Mouse (Mus musculus): Measurements from ENCODE around the gene Ncoa3. TPM values are rescaled to one million over a fixed set of nuclear protein-coding genes. Genes with fewer than 3 reads are reported as not detected.

Ncoa3 gene
- polyA plus RNA-seq, 1 experiment from 2014 or later, result 18.2 TPM

DNA sequence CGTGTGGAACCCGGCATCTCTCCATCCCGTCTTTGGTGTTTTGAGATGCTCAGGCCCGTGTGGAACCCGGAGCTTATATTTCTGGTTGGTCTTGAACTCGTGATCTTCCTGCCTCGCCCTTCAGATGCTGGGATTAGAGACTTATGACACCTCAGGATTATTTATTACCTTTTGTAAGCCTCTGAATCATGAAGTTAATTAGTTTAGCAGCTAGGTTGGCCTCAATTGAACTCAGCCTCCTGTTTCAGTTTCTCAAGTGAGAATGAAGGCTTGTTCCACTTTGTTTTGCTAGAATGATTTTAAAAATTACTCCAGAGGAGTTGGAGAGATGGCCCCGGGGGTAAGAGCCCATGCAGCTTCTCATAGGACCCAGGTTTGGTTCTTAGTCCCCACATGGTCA, 3.3 kb downstream of the Ncoa3 start:
- ATAC-seq (ENCODE audit: low FRiP score, low TSS enrichment), result no peak
- Histone ChIP-seq H3K27ac (replicated peaks; ENCODE audit: low read depth, low read length) (no peak overlapping the region), H3K9me3 (ENCODE audit: control insufficient read depth, low read length) (no peaks in the 10 kb centered on the region), H3K36me3 (ENCODE audit: control insufficient read depth, insufficient read depth, low read length) (no peaks in the 10 kb centered on the region), H3K4me1 (ENCODE audit: control insufficient read depth, insufficient read depth, low read length) (peaks cover 30% of the 10 kb centered on the region), H3K4me2 (ENCODE audit: low read length) (no peak overlapping the region), H3K4me3 (replicated peaks; ENCODE audit: low read depth, low read length) (no peak overlapping the region), H3K27me3 (ENCODE audit: control insufficient read depth, insufficient read depth, low read length) (no peaks in the 10 kb centered on the region), H3K9ac (replicated peaks; ENCODE audit: low read length) (no peak overlapping the region)
- WGBS, result 95% methylated on average over 8 of the region's 8 CpGs
- DNase-seq, result no peak

DNA sequence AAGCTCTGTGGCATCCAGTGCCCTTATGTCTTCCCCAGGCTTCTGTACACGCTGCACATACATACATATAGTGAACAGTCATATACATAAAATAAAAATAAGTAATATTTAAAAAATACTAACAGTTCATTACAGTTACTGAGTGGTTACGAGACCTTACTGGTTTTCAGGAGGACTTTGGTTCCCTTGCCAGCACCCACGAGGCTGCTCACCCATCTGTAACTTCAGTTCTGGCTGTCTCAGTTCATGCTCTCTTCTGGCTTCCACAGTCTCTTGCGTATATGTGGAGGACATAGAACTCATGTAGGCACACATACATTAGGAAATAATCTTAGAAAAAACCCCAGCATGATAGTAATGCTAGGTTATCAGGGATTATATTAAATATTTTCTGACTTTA, 3.7 kb downstream of the Ncoa3 start:
- peaks cover 34% of the 10 kb centered on the region for H3K4me1 ChIP-seq (ENCODE audit: control insufficient read depth, insufficient read depth, low read length)
- H3K9ac ChIP-seq (replicated peaks; ENCODE audit: low read length), result no peak overlapping the region
- H3K9me3 ChIP-seq (ENCODE audit: control insufficient read depth, low read length), result no peaks in the 10 kb centered on the region
- DNase-seq (no peak), ATAC-seq (ENCODE audit: low FRiP score, low TSS enrichment) (no peak)
- H3K27ac ChIP-seq (replicated peaks; ENCODE audit: low read depth, low read length), result no peak overlapping the region
- H3K27me3 ChIP-seq (ENCODE audit: control insufficient read depth, insufficient read depth, low read length), result no peaks in the 10 kb centered on the region
- WGBS, result 81% methylated on average over 4 of the region's 4 CpGs
- no peak overlapping the region for H3K4me2 ChIP-seq (ENCODE audit: low read length)
- no peak overlapping the region for H3K4me3 ChIP-seq (replicated peaks; ENCODE audit: low read depth, low read length)
- H3K36me3 ChIP-seq (ENCODE audit: control insufficient read depth, insufficient read depth, low read length), result no peaks in the 10 kb centered on the region

DNA sequence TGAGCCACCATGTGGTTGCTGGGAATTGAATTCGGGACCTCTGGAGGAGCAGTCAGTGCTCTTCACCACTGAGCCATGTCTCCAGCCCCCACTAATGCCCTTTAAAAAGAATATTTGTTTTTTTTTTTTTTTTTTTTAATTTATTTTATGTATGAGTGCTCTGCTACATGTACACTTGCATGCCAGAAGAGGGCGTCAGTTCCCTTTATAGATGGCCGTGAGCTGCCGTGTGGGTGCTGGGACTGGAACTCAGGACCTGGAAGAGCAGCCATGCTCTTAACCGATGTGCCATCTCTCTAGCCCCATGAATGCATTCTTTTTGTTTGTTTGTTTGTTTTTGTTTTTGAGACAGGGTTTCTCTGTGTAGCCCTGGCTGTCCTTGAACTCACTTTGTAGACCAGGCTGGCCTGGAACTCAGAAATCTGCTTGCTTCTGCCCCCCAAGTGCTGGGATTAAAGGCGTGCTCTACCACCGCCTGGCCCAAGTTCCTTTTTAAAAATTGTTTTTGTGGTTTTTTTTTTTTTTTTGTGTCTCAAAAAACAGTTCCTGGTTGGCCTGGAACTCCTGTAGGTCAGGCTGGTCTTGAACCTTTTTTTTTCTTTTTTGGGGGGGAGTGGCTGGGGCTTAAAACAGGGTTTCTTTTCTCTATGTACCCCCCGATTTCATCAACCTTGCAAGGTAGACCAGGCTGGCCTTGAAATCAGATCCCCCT, 5.0 kb downstream of the Ncoa3 start:
- H3K27me3 ChIP-seq (ENCODE audit: control insufficient read depth, insufficient read depth, low read length), result no peaks in the 10 kb centered on the region
- no peak overlapping the region for H3K4me3 ChIP-seq (replicated peaks; ENCODE audit: low read depth, low read length)
- no peaks in the 10 kb centered on the region for H3K9me3 ChIP-seq (ENCODE audit: control insufficient read depth, low read length)
- ATAC-seq (ENCODE audit: low FRiP score, low TSS enrichment) (no peak), DNase-seq (no peak)
- no peak overlapping the region for H3K9ac ChIP-seq (replicated peaks; ENCODE audit: low read length)
- no peaks in the 10 kb centered on the region for H3K36me3 ChIP-seq (ENCODE audit: control insufficient read depth, insufficient read depth, low read length)
- H3K4me2 ChIP-seq (ENCODE audit: low read length), result no peak overlapping the region
- no peak overlapping the region for H3K27ac ChIP-seq (replicated peaks; ENCODE audit: low read depth, low read length)
- WGBS, result 92% methylated on average over 8 of the region's 8 CpGs
- H3K4me1 ChIP-seq (ENCODE audit: control insufficient read depth, insufficient read depth, low read length), result peaks cover 38% of the 10 kb centered on the region

DNA sequence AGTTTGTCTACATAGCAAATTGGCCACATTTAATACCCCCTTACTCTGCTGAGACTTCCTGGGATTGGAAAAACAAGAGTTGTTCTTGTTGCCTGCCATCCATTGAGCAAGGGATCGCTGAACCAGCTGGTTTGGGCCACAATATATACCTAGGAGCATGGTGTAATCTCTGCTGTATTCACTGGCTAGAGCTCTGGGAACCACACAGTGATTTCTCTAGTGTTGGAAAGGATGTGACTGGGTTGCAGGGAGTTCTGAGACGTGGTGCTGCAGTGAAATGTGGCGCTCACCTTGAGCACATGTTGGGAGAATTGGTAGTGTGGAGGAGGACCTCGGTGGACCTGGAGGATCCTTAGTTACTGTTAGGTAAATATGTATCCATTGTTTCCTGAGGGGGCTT, 6.5 kb downstream of the Ncoa3 start:
- Histone ChIP-seq H3K27ac (replicated peaks; ENCODE audit: low read depth, low read length) (no peak overlapping the region), H3K36me3 (ENCODE audit: control insufficient read depth, insufficient read depth, low read length) (no peaks in the 10 kb centered on the region), H3K27me3 (ENCODE audit: control insufficient read depth, insufficient read depth, low read length) (no peaks in the 10 kb centered on the region), H3K9me3 (ENCODE audit: control insufficient read depth, low read length) (no peaks in the 10 kb centered on the region), H3K4me2 (ENCODE audit: low read length) (no peak overlapping the region), H3K4me1 (ENCODE audit: control insufficient read depth, insufficient read depth, low read length) (peaks cover 31% of the 10 kb centered on the region), H3K4me3 (replicated peaks; ENCODE audit: low read depth, low read length) (no peak overlapping the region), H3K9ac (replicated peaks; ENCODE audit: low read length) (no peak overlapping the region)
- ATAC-seq (ENCODE audit: low FRiP score, low TSS enrichment) (no peak), DNase-seq (no peak)
- WGBS, result 26% methylated on average over 4 of the region's 4 CpGs

DNA sequence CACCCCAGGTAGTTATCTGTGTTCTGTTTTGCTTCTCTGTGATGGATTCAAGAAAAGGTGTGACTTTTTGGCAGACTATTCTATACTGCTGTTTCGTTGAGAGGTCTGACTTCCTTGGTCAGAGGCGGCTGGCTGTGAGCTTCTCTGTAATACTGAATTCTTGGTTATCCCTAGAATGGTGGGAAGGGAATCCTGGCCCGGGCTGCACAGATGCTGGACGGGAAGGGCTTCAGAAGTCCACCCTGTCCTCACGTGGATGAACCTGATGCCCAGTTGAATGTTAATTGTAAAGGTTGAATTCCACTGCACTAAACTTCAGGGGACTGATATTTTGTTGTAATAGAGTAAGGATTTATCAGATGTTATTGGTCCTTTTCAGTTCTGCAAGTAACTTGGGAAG, 7.4 kb downstream of the Ncoa3 start:
- Histone ChIP-seq H3K4me1 (ENCODE audit: control insufficient read depth, insufficient read depth, low read length) (peaks cover 27% of the 10 kb centered on the region), H3K9ac (replicated peaks; ENCODE audit: low read length) (no peak overlapping the region), H3K4me2 (ENCODE audit: low read length) (0 out of 2 replicates have a peak overlapping the region, but pooled peaks have one; percentile 29), H3K36me3 (ENCODE audit: control insufficient read depth, insufficient read depth, low read length) (no peaks in the 10 kb centered on the region), H3K9me3 (ENCODE audit: control insufficient read depth, low read length) (no peaks in the 10 kb centered on the region), H3K27ac (replicated peaks; ENCODE audit: low read depth, low read length) (no peak overlapping the region), H3K4me3 (replicated peaks; ENCODE audit: low read depth, low read length) (no peak overlapping the region), H3K27me3 (ENCODE audit: control insufficient read depth, insufficient read depth, low read length) (no peaks in the 10 kb centered on the region)
- 2% methylated on average over 5 of the region's 5 CpGs for WGBS
- no peak for ATAC-seq (ENCODE audit: low FRiP score, low TSS enrichment)
- peak; percentile 61 for DNase-seq

DNA sequence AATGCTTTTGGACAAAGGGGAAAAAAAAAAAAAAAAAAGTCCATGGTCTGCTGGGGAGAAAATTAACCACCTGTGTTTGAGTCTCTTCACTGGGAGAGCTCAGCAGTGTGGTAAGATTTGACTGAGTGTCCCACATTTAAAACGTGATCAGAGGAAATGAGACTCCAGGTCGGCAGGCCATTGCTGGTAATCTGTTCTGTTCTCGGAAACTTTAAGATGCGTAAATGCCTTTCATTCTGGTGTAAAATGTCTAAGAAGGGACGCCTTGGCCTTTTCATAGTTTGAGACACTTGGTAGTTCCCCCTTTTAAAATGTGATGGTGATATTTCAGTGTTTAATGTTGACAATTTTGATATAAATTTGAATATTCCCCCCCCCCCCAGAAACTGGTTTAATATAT, 7.8 kb downstream of the Ncoa3 start:
- 2% methylated on average over 5 of the region's 5 CpGs for WGBS
- no peak for ATAC-seq (ENCODE audit: low FRiP score, low TSS enrichment)
- H3K4me1 ChIP-seq (ENCODE audit: control insufficient read depth, insufficient read depth, low read length), result peaks cover 27% of the 10 kb centered on the region

DNA sequence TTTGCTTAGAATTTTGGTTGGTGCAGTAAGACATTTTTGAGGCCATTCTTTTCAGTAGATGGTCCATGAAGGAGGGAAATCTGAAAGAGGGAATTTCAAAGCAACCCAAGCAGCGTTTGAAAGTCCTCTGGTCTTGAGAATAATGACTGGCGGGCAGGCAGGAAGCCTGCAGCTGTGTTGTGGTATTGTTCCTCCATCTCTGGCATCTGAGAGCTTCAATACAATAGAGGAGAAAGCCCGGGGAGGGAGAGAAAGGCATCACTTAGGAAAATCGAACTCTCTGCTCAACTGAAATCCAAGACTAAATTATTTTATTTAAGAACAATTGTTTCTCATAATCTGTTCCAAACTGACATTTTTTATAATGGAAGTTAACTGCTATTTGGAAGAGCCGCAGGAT, 8.3 kb downstream of the Ncoa3 start:
- peak overlapping the region; percentile 29 for H3K4me2 ChIP-seq (ENCODE audit: low read length)
- no peak overlapping the region for H3K9ac ChIP-seq (replicated peaks; ENCODE audit: low read length)
- no peaks in the 10 kb centered on the region for H3K9me3 ChIP-seq (ENCODE audit: control insufficient read depth, low read length)
- H3K27me3 ChIP-seq (ENCODE audit: control insufficient read depth, insufficient read depth, low read length), result no peaks in the 10 kb centered on the region
- H3K27ac ChIP-seq (replicated peaks; ENCODE audit: low read depth, low read length), result peak overlapping the region; percentile 21
- peaks cover 27% of the 10 kb centered on the region for H3K4me1 ChIP-seq (ENCODE audit: control insufficient read depth, insufficient read depth, low read length)
- 4% methylated on average over 5 of the region's 5 CpGs for WGBS
- ATAC-seq (ENCODE audit: low FRiP score, low TSS enrichment) (no peak), DNase-seq (peak; percentile 54)
- no peak overlapping the region for H3K4me3 ChIP-seq (replicated peaks; ENCODE audit: low read depth, low read length)
- no peaks in the 10 kb centered on the region for H3K36me3 ChIP-seq (ENCODE audit: control insufficient read depth, insufficient read depth, low read length)

More for the DNA sequence above, 7.8 kb downstream of the Ncoa3 start:
- no peak for DNase-seq
- H3K9me3 ChIP-seq (ENCODE audit: control insufficient read depth, low read length), result no peaks in the 10 kb centered on the region
- peak overlapping the region; percentile 29 for H3K4me2 ChIP-seq (ENCODE audit: low read length)
- H3K4me3 ChIP-seq (replicated peaks; ENCODE audit: low read depth, low read length), result no peak overlapping the region
- peak overlapping the region; percentile 21 for H3K27ac ChIP-seq (replicated peaks; ENCODE audit: low read depth, low read length)
- H3K36me3 ChIP-seq (ENCODE audit: control insufficient read depth, insufficient read depth, low read length), result no peaks in the 10 kb centered on the region
- no peaks in the 10 kb centered on the region for H3K27me3 ChIP-seq (ENCODE audit: control insufficient read depth, insufficient read depth, low read length)
- no peak overlapping the region for H3K9ac ChIP-seq (replicated peaks; ENCODE audit: low read length)

DNA sequence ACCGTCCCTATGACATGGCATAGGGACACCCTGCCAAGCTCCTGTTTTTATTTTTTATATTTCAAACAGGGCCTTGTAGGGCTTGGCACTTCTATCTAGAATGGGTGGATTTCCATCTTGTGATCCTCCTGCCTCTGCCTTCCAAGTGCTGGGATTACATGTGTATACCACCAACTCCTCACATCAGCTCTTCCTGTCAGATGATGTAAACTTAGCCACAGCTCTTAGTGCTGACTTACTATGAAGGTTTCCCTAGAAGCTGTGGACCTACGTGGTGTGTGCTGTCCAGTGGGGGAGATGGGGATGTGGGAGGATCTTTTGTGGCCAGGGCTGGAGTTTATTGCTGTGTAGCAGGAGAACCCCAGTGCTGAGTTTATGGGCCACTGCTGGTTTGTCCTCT, 8.9 kb downstream of the Ncoa3 start:
- Histone ChIP-seq H3K27ac (replicated peaks; ENCODE audit: low read depth, low read length) (peak overlapping the region; percentile 21; the same call in 1 of the 2 replicates), H3K9me3 (ENCODE audit: control insufficient read depth, low read length) (no peaks in the 10 kb centered on the region), H3K9ac (replicated peaks; ENCODE audit: low read length) (no peak overlapping the region), H3K4me1 (ENCODE audit: control insufficient read depth, insufficient read depth, low read length) (peaks cover 27% of the 10 kb centered on the region), H3K4me2 (ENCODE audit: low read length) (no peak overlapping the region), H3K4me3 (replicated peaks; ENCODE audit: low read depth, low read length) (no peak overlapping the region), H3K27me3 (ENCODE audit: control insufficient read depth, insufficient read depth, low read length) (no peaks in the 10 kb centered on the region), H3K36me3 (ENCODE audit: control insufficient read depth, insufficient read depth, low read length) (no peaks in the 10 kb centered on the region)
- WGBS, result 25% methylated on average over 2 of the region's 2 CpGs
- DNase-seq (no peak), ATAC-seq (ENCODE audit: low FRiP score, low TSS enrichment) (no peak)

DNA sequence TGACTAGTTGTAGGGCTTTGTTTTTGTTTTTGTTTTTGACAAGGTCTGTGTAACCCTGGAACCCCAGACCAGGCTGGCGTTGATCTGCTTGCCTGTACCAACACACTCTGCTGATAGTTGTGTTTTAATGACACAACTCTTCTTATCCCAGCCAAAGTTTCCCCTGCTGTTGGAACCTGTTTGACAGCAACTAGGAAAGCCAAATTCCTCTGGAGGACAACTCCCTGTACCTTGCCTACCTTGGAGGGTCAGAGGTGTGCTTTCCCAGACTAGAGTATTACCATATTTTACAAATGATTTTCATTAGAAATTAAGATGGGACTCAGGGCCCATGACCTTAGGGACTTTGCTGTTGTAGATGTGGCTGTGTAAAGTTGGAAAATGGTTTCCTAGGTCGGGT, 9.3 kb downstream of the Ncoa3 start:
- no peak for ATAC-seq (ENCODE audit: low FRiP score, low TSS enrichment)
- WGBS, result 82% methylated on average over 2 of the region's 2 CpGs
- DNase-seq, result no peak
- H3K9ac ChIP-seq (replicated peaks; ENCODE audit: low read length), result no peak overlapping the region
- no peaks in the 10 kb centered on the region for H3K36me3 ChIP-seq (ENCODE audit: control insufficient read depth, insufficient read depth, low read length)
- no peak overlapping the region for H3K4me2 ChIP-seq (ENCODE audit: low read length)
- H3K4me1 ChIP-seq (ENCODE audit: control insufficient read depth, insufficient read depth, low read length), result peaks cover 27% of the 10 kb centered on the region
- H3K27me3 ChIP-seq (ENCODE audit: control insufficient read depth, insufficient read depth, low read length), result no peaks in the 10 kb centered on the region
- H3K27ac ChIP-seq (replicated peaks; ENCODE audit: low read depth, low read length), result no peak overlapping the region
- no peak overlapping the region for H3K4me3 ChIP-seq (replicated peaks; ENCODE audit: low read depth, low read length)
- no peaks in the 10 kb centered on the region for H3K9me3 ChIP-seq (ENCODE audit: control insufficient read depth, low read length)

Measured in midbrain, embryonic 14.5 days (tissue).